Mouse (Mus musculus) cerebellum, adult 9-11 months (tissue): ENCODE data around the gene Map3k13.
"Not testable (repeated sequence)": the region's sequence is repeated elsewhere in the genome, so short reads cannot be mapped to it uniquely, and the experiment has no call there.

ENCODE experiments used
- DNase-seq: peaks from one replicate; pipeline ENCODE4 v3.0.0; 2022

The Map3k13 gene

DNA sequence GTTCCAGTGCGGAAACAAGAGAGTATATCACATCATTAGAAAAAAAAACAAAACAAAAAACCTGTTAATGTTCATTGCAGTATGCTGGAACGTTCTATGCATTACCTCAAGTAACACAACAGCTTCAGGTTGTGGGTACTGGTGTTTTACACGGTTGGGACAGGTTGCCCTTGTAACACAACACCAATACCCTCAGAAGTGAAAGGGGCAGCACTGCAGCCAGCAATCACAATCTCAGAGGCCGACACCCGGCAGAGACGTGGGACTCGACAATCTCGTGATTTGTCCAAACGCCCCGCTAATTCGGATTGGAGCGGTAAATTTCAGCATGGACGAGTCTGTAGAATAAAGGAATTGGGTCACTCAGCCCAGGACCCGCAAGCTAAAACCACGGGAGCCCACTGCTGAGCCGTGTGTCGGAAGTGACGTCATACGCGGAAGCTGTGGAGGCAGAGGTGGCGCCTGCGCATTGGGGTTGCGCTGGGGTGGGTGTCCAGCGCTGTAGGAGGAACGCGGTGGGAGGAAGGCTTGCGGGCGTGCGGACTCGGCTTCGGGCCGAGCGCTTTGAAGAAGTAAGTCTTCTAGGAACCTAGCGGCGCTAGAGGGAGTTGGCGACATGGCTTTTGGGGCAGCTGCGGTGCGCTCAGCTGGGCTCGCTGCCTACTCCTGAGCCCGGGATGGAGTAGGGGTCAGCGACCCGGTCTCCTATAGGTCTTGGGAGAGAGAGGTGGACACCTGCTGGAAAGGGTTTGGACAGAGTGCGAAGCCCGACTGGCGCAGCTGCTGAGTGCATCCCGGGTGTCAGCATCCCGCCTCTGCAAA, at the start of gene Map3k13:
Gene Map3k13 (plus strand): TSS at position 472 of the 822 bp plus-strand sequence.
- DNase-seq, result peak; percentile 95

DNA sequence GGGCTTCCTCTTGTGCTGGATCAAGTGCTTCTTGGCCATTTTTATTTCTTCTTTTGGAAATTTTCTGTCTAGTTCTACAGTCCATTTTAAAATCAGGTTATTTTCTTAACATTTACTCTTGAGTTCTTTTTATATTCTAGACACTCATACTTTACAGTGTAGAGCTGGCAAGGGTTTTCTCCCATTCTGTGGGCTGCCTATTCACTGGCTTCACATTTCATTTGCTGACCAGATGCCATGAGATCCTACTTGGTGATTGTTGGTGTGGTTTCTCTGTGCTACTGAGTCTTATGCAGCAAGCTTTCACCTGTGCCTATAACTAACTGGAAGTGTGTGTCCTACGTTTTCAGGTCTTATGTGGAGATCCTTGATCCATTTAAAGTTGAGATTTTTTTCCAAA, 35.7 kb upstream of the Map3k13 start:
- no peak for DNase-seq

DNA sequence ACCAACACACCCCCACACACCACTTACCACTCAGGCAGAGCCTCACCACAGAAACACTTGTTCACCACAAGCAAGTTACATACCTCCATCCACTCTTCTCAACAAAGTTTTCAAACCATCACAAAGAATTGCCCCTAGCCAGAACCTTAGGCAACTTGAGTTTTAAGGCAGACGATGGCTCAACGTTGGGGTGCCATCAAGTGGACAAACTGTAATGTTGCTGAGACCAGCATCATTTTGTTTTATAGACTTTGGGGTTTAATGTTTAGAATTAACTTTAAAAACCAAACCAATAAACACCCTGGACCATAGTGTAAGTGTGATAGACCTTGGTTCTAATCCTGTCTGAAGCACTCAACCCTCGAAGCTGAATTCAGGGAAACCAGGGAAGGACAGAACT, 25.9 kb upstream of the Map3k13 start:
- DNase-seq, result no peak

DNA sequence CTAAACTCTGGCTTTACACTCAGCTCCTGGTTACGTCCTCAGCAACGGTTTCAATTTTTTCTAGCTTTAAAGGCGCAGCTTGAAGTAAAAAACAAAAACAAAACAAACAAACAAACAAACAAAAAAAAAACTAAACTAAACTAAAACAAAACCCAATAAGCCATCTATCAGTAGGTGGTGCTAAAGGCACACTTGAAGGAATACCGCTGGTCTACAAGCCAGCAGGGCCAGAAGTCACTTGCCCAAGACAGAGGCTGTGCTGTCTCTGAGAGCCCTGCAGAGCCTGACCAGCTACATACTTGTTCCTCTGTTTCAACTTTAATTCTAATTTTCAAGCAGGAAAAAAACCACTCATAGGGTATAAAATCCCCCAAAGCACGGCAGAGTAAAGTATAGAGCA, 24.5 kb upstream of the Map3k13 start:
- no peak for DNase-seq

DNA sequence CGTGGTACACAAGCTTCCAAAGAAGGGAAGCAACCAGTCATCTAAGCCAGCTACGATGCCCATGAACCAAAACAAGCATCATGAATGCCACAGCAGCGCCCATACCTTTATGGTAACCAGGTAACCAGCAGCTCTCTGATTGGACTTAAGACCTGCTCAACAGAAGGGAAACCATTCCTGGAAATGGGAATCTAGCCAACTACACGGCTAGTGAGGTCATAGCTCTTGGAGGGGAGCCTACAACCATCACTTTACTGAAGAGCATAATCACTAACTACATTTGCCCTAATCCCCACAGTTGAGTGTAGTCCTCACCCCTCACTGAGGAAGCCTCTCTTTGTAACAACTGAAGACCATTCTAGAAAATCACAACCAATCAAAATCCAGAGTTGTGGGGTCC, 19.4 kb upstream of the Map3k13 start:
- DNase-seq, result no peak

DNA sequence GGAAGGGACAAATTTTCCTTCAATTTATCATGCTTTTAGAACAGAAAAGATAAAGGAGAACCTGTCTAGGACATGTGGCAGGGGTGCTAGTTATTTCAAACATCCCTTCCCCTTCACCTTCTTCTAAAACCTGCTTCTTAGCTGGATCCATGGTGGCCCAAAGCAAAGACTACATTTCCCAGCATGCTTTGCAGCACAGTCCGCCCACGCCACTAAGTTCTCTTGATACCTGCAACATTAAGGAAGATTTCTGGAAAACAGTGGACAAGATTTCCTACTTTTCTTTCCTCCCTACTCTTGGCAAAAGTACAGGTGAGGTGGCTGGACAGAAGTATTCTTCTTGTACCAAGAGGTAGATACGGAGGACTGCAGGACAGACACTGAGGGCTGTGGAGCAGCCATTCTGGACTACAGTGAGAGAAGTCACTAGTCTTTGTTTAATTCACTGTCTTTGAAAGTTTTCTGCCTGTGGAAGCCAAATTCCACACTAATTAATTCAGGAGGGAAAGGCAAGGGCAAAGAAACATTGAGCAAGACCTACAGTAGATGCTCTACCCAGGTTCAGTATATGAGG, 15.8 kb upstream of the Map3k13 start:
- no peak for DNase-seq

DNA sequence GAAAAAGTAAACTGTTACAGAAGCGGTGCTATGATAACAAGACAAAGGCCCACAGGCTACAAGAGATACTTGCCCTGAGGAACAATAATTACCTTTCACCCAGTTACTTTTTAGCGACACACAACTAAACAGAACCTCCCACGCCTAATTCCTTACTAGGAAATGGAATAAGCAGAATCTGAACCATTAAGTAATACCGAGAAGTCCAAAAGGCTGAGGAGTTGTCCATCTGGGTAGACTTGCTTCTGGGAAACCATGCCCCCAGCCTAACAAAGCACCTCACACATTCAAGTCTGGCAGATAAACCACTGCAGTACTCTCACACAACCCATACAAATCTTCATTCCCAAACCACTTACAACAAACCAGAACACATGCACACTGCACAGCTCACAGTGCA, 15.0 kb upstream of the Map3k13 start:
- no peak for DNase-seq

DNA sequence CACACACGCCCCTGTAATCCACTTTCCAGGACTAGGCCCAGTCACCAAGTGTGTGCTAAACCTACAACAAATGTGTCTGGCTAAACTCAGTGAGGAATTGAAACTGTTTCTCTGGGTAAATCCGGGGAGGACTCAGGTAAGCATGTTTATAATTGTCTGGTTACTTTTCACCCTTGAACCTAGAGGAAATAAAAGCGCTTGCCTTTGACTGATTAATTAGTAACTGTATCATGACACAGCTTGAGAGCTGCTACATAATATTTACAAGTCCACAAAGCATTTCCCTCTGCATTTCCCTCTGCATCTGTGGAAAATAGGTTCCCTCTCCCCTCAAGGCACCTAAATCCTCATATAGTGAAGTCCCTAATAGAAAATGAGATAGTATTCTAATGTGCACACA, 12.9 kb upstream of the Map3k13 start:
- no peak for DNase-seq

DNA sequence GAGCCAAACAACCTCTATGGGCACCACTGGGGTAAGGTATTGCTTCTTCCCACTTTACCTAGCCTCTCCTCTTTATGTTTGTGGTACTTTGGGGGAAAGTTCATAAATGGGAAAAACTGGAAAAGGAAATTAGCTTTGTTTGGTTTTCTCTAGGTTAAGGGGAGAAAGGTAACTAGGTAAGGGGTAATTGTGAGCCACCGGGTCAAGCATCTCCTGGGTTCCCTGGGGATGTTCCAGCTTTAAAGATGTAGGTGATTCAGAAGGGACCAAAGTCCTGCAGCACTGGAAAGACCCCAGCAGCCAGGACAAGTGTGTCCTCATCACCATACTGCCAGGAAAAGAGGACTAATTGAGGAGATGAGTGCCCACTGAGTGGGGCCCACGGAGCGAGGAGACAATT, 12.3 kb upstream of the Map3k13 start:
- DNase-seq, result no peak

DNA sequence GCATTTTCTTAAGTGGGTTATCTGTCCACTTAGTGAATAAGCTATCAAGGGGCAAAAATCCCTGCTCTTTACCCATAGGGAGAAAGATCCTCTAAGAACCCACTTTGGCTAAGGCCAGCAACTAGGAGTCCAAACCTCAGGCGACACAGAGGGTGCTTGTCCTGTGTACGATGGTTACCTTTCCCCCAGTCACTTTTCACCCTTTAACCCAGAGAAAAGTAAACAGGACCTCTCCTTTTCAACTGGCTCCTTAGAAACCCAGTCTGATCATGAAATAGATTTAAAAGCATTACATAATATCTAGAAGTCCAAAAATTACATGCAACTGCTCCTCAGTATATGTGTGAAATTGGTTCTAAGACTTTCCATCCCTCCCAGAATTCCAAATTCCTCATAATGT, 11.3 kb upstream of the Map3k13 start:
- DNase-seq, result no peak

DNA sequence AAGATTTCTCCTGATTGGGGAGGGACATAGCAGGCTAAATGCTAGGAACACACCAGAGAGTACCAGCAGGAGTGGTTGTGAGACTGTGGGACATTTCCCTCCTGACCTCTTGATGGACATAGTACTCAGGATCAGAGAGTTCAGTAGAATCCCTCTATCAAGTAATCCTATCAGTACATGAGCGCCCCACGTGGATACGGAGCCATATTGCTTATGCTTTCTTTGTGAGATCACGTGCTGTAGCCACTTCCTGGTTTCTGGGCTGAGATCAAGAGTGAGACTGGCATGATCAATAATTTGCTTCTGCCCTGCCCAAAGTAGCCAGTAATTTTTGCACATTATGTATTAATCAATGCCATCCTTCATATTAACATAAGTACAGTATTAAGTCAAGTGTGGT, 9.1 kb upstream of the Map3k13 start:
- no peak for DNase-seq

DNA sequence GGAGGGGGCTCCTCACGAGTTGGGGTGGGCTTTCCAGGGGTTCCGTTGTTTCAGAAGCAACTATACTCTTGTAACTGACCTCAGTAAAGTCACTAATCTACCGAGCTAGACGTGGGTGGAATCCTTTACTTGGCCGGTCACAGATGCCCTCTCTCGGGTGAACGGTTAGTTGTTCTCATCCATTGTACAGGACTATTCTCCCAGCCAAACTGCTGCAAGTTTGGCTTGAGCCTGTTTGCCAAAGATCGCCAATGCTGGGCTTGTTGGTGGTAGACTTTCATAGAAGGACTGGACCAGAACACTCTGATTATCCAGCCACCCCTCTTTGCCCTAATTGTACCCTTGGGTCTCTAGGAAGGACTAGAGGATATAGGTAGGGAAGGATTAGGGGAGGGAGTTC, 7.8 kb upstream of the Map3k13 start:
- no peak for DNase-seq

DNA sequence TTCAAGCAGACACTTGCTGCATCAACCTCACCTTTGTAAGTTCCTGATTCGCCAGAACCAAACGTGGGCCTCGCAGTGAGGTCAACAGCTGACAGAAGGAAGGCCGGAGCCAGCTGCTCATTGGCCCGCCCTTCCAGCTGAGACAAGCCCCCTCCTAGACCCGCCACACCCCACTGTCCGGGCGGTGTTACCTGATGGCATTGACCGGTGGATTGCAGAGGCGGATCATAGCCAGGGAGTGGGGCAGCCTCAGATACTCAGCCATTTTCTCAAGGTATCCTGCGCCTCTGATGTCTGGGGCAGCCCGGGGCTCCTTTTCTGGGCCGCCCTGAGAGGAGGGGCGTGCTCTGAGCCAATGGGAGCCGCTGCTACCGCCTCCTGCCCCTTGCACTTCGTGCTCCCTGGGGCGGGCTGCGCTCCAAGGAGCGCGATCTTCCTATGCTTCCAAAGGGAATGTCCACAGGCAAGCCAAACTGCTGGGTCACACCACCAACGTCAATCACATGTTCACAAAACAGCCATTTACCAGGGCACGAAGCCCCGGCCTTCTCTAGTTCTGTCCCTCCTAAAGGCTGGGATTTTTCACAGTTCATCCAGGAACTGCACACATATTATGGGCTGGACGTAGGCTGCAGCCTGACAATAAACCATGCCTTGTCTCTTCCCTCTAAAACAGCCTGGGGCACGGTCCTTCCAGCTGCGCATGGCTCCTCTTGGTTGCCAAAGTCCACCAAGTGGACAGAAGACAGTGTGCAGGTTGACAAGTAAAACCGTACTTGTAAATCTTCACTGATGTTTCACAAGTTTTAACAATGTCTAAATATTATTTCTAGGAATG, 6.4 kb upstream of the Map3k13 start, which contains the start of gene Ehhadh:
Gene Ehhadh (minus strand): TSS at position 292 of the 838 bp plus-strand sequence.
- peak; percentile 77 for DNase-seq

DNA sequence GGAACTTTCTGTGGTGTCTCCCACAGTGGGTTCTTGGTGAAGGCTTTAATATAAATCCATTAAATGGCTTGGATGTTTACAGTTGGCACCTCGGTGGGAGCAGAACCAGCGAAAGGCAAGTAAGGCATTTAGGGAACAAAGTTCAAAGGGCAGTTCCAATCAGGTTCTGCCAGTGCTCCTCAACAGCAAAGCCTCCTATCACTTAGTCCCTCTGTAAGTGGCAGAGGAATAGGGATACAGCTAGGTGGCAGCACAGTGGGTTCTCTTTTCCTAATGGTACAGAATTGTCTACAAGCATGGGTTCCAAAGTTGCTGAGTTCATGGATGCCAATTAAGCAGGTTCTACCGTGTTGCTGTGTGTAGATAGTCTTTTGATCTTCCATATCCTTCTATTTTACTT, 5.6 kb upstream of the Map3k13 start:
- DNase-seq, result peak; percentile 14

DNA sequence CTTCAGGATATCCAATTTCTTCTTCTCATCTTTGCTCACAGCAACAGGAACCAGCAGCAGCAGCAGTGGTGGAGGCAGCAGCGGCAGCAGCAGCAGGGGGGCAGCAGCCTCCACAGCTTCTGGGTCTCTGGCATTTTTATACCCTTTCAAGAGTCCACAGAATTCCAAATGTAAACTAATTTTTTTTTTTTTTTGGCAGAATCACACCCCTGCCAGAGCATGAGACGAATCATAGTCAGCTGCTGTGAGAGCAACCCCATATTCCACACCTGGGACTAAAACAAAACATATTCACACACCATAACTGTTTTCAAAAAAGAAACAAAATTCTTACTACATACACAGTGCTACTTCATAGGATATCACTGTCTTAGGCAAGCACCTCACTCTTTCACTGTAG, 5.0 kb upstream of the Map3k13 start:
- DNase-seq, result no peak

DNA sequence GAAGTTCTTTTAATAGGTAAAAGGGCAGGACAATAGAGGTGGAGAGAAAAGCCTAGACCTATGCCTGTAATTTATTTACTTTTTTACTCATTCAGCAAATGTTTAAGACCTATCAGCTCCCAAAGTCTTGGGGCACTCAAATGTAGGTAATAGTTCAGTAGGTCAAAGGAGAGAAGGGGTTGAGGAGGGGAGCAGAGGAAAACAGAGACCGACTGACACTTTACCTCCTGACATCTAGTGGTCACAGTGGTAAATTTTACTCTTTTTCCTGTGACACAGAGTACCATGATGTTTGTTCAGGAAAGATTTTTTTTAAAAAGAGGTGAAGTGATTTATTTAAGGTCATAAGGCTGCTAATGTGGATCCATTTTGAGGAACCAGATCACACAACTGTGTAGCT, 3.7 kb upstream of the Map3k13 start:
- DNase-seq, result no peak

DNA sequence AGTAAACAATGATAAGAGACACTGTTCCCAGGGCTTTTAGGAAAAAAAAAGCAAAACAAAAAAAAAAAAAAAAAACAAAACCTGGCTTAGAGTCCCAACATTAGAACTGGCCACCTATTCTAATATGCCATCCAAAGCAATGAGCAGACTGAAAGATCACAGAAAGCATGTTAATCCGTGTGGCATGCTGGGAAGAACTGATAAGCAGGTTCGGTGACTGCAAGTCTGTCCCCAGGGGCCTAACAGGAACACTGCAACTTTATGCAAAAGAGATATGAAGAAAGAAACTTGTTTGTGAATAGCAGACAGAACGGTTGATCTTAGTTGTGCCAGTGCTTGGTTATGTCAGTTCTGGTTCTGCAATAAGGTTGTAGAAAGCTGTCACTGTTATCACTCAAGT, 2.4 kb upstream of the Map3k13 start:
- DNase-seq, result no peak

DNA sequence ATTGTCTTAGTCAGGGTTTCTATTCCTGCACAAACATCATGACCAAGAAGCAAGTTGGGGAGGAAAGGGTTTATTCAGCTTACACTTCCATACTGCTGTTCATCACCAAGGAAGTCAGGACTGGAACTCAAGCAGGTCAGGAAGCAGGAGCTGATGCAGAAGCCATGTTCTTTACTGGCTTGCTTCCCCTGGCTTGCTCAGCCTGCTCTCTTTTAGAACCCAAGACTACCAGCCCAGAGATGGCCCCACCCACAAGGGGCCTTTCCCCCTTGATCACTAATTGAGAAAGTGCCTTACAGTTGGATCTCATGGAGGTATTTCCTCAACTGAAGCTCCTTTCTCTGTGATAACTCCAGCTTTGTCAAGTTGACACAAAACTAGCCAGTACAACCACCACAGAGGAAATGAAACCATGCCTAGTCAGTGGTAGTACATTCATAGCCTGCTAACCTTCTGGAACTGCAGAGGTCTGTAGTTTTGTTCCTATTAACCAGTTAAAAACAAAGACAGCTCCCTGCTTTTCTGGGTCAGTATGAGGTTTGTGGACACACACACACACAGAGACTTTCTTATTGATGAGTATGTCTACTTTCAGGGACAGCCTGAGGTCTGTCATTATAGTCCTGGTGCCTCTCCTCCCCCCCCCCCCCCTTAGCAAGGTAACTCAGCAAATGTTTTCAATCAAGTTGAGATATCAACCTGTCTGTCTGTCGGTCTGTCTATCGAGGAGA, 901 bp upstream of the Map3k13 start:
- not testable (repeated sequence) for DNase-seq

DNA sequence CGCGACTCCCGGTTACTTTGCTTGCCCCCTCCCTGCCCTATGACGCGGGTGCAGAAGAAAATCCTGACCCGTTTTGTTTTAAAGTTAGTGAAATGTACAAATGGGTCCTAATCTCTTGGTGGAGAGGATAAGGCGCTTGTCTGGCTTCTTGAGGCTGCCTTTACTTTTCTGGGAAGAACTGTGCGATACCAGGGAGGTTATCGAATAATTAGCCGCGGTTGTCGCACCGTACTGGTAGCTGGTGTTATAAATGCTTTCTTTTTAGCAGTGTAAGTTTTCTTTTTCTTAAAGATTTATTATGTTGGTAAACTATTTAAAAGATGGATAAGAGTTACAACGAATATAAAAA, 525 bp downstream of the Map3k13 start:
- DNase-seq, result no peak

DNA sequence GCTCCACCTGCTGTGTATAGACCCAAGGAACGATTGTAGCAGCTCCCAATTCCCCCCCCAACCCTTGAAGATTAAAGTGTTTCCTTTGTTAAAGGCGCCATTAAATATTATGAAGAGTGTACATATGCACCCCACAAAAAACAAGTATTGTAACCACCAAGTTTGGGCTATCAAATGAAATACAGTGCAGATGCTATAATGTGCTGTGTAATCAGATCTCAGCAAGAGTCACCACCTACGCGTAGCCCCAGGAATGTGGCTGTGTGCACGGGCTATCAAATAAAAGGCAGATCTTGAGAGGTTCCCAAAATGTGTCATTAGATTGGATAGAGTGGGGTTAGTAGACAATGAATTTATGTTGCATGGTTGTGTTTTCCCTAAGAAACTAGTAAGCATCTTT, 925 bp downstream of the Map3k13 start:
- no peak for DNase-seq

DNA sequence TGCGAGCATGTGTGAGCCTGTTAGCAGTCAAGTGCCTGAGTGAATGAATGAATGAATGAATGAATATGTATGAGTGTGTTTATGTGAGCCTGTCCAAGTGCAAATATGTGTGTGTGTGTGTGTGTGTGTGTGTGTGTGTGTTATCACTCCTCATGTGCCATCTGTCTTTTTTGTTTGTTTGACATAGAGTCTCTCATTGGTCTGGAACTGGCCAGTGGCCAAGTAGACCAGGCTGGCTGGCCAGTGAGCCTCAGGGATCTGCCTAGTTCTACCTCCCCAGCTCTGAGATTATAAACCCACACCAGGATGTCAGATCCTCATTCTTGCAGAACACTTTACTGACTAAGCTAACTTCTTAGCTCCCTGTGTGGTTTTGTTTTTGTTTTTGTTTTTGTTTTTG, 10.1 kb downstream of the Map3k13 start:
- peak; percentile 66 for DNase-seq

DNA sequence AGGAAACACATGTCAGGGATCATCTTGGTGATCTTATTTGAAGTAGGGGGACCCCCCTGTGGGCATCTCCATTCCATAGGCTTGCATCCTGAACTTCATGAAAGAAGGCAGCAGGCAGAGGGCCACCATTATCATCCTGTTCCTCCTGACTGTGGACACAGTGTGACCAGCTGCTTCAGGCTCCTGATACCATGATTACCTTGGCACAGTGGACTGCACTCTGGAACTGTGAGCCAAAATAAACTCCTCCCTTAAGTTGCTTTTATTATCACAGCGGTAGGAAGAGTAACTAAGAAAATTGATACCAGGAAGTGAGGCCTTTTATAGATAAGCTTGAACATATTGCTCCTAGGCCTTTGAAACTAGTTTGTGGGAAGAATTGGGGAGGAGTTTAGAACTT, 12.7 kb downstream of the Map3k13 start:
- no peak for DNase-seq

DNA sequence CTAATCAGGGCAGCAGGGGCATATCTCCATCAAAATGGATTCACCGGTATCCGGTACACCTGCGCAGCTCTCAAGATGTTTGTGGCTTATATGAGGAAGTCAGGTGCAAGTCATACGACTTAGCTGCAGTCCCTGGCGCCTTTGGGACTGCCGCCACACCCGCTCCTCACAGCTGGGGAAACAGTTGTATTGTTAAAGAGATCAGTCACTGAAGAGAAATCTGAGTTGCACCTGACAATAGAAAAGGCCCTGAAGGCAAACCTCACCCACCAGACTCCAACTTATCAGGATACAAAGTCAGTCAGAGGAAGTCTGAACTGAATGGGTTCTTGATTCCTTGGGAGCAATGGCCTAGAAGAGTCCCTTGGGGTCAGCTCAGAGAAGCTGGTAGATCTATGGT, 13.6 kb downstream of the Map3k13 start:
- not testable (repeated sequence) for DNase-seq
